9 mouse cellular contexts compared by ENCODE assay signal in genomic region chr7:29304463-29305262, GRCm38 (mm10). TPM values are rescaled to one million over a fixed set of nuclear protein-coding genes. Genes with fewer than 3 reads are reported as not detected.
DNase-seq lines count a peak whose midpoint lies in the region; ATAC-seq and TF ChIP-seq lines count a peak whose summit lies in the region.
"Had no signal": no experiment of that assay in that cellular context is flagged by ENCODE, and none has a peak within 500 bp of the region (broad histone marks: within the 10 kb centered on the region; RNA-seq: fewer than 3 reads in every experiment).

No protein-coding gene starts in this region.

- no peak for TF ChIP-seq EP300 in heart, adult 2 months (IDR thresholded peaks at IDR 0.05; ENCODE audit: insufficient read depth, low read depth, low read length)

- peaks cover 31% of the 10 kb centered on the region for H3K4me1 ChIP-seq in heart, embryonic 11.5 days (ENCODE audit: control insufficient read depth, insufficient read depth, low read length)
- peaks cover 1% of the 10 kb centered on the region for H3K4me1 ChIP-seq in heart, adult 2 months (ENCODE audit: control insufficient read depth, insufficient read depth, low read length)
- H3K4me1 ChIP-seq in limb, embryonic 10.5 days, result peaks cover 57% of the 10 kb centered on the region

- TF ChIP-seq CTCF in heart, adult 2 months (IDR thresholded peaks at IDR 0.05), result no peak

- WGBS in heart, embryonic 11.5 days (ENCODE audit: insufficient replicate concordance), result under 1% methylated on average over 48 of the region's 48 CpGs
- WGBS in heart, adult 2 months, result 2% methylated on average over 47 of the region's 48 CpGs
- under 1% methylated on average over 48 of the region's 48 CpGs for WGBS in limb, embryonic 10.5 days

- TF ChIP-seq POLR2A in heart, adult 2 months (IDR thresholded peaks at IDR 0.05; ENCODE audit: insufficient read depth, low read depth, low read length), result no peak

- peak overlapping the region; percentile 72 for H3K4me2 ChIP-seq in heart, embryonic 11.5 days

- 0 out of 2 replicates have a peak overlapping the region, but pooled peaks have one; percentile 3 for H3K9ac ChIP-seq in heart, embryonic 11.5 days (ENCODE audit: low read depth, low read length)
- no peak overlapping the region for H3K9ac ChIP-seq in heart, adult 2 months (ENCODE audit: low read depth, low read length)

- DNase-seq in heart, adult 2 months, result no peak
- peak; percentile 48 for DNase-seq in 3T3-L1 (ENCODE audit: low read depth, low spot score)
- peak; percentile 56 for DNase-seq in embryo, embryonic 9.5 days (ENCODE audit: extremely low spot score)
- peak; percentile 66 for DNase-seq in limb, embryonic 10.5 days (ENCODE audit: low spot score)
- peak; percentile 66 for DNase-seq in retina, embryonic 14.5 days (ENCODE audit: low spot score)
- DNase-seq in lung, postnatal 10 days, result no peak
- no peak for DNase-seq in left cerebral cortex, postnatal 14 days (ENCODE audit: low spot score in 2 of 2)

- intact Hi-C loops in heart, adult 2 months (cut with DNase I), result loop anchor here (5.0 kb wide), 2 partner anchors 218 to 322 kb away; partner anchors contain the start of genes Eif3k and Map4k1
- intact Hi-C loops in left cerebral cortex, postnatal 14 days (cut with DNase I), result loop anchor here (5.0 kb wide), 4 partner anchors 43 to 218 kb away; partner anchors contain the start of genes Ggn and Spred3

- no peaks in the 10 kb centered on the region; the same call in 1 of the 2 replicates for H3K9me3 ChIP-seq in heart, embryonic 11.5 days (replicated peaks; ENCODE audit: control insufficient read depth, low read length)
- no peaks in the 10 kb centered on the region for H3K9me3 ChIP-seq in limb, embryonic 10.5 days (replicated peaks)

- H3K79me2 ChIP-seq in heart, adult 2 months (replicated peaks; ENCODE audit: control insufficient read depth, insufficient read depth, low read length), result no peaks in the 10 kb centered on the region

- H3K4me3 ChIP-seq in heart, embryonic 11.5 days (ENCODE audit: low read depth, low read length), result peak overlapping the region; percentile 45
- no peak overlapping the region; the same call in 1 of the 2 replicates for H3K4me3 ChIP-seq in heart, adult 2 months
- H3K4me3 ChIP-seq in limb, embryonic 10.5 days, result peak overlapping the region; percentile 76

- H3K27ac ChIP-seq in heart, embryonic 11.5 days (ENCODE audit: low read depth, low read length), result no peak overlapping the region
- no peak overlapping the region for H3K27ac ChIP-seq in heart, adult 2 months
- peak overlapping the region; percentile 85 for H3K27ac ChIP-seq in limb, embryonic 10.5 days

- H3K36me3 ChIP-seq in heart, embryonic 11.5 days (ENCODE audit: control insufficient read depth, insufficient read depth, low read length), result no peaks in the 10 kb centered on the region
- no peaks in the 10 kb centered on the region for H3K36me3 ChIP-seq in heart, adult 2 months (ENCODE audit: control insufficient read depth, insufficient read depth, low read length)
- H3K36me3 ChIP-seq in limb, embryonic 10.5 days, result no peaks in the 10 kb centered on the region

- H3K27me3 ChIP-seq in heart, embryonic 11.5 days (ENCODE audit: control insufficient read depth, insufficient read depth, low read length), result peaks cover 59% of the 10 kb centered on the region
- H3K27me3 ChIP-seq in heart, adult 2 months (ENCODE audit: control insufficient read depth, insufficient read depth, low read length), result peaks cover 12% of the 10 kb centered on the region
- peaks cover 24% of the 10 kb centered on the region for H3K27me3 ChIP-seq in limb, embryonic 10.5 days (ENCODE audit: low read depth, poor library complexity, severe bottlenecking)

- ATAC-seq in heart, embryonic 11.5 days (replicated peaks; ENCODE audit: insufficient number of reproducible peaks, low FRiP score, low TSS enrichment), result no peak

RNA-seq across cellular contexts. Expression of gene Dpf1, which starts 0.9 kb away (rescaled TPM):
- polyA plus RNA-seq in heart, embryonic 11.5 days (2014; fragmentation: Nextera tagmentation; extraction: Ambion mirVana), result 2.9 and 3.3 TPM in 2 replicates
- under 1 TPM in 1 of 2 experiments, not detected in 1; 0.27 TPM for total RNA-seq in heart, adult 2 months (2021)
- polyA plus RNA-seq in heart, adult 2 months (2012; rRNA removed), result 0.21 and 0.38 TPM in 2 replicates
- polyA plus RNA-seq in limb, embryonic 10.5 days (2016; fragmentation: Nextera tagmentation; extraction: Ambion mirVana), result 24.0 and 32.9 TPM in 2 replicates
- total RNA-seq in left cerebral cortex, postnatal 14 days (2021), result 100 to 1,000 TPM in 1 of 2 experiments, 10 to 100 TPM in 1; 97.6 to 105 TPM

RNA-seq across cellular contexts. Expression of gene Ppp1r14a, which starts 15.6 kb away (rescaled TPM):
- polyA plus RNA-seq in heart, embryonic 11.5 days (2014; fragmentation: Nextera tagmentation; extraction: Ambion mirVana), result 9.4 and 10.3 TPM in 2 replicates
- total RNA-seq in heart, adult 2 months (2021), result 10 to 100 TPM in 1 of 2 experiments, 1 to 10 TPM in 1; 8.7 to 10.3 TPM
- polyA plus RNA-seq in heart, adult 2 months (2012; rRNA removed), result 16.3 and 18.4 TPM in 2 replicates
- 5.4 and 6.1 TPM in 2 replicates for polyA plus RNA-seq in limb, embryonic 10.5 days (2016; fragmentation: Nextera tagmentation; extraction: Ambion mirVana)
- 1 to 10 TPM; 6.6 to 8.0 TPM for total RNA-seq in left cerebral cortex, postnatal 14 days (2021)
- total RNA-seq: hematopoietic stem cell, adult 5-6 weeks had no signal

RNA-seq across cellular contexts. Expression of gene Spint2, which starts 23.0 kb away (rescaled TPM):
- 39.2 and 42.8 TPM in 2 replicates for polyA plus RNA-seq in heart, embryonic 11.5 days (2014; fragmentation: Nextera tagmentation; extraction: Ambion mirVana)
- total RNA-seq in heart, adult 2 months (2021), result 10 to 100 TPM; 39.4 to 46.4 TPM
- polyA plus RNA-seq in heart, adult 2 months (2012; rRNA removed), result 40.5 and 45.7 TPM in 2 replicates
- 58.8 and 71.8 TPM in 2 replicates for polyA plus RNA-seq in limb, embryonic 10.5 days (2016; fragmentation: Nextera tagmentation; extraction: Ambion mirVana)
- total RNA-seq in left cerebral cortex, postnatal 14 days (2021), result 10 to 100 TPM; 11.5 to 19.4 TPM

RNA-seq across cellular contexts. Expression of gene 2200002D01Rik, which starts 56.4 kb away (rescaled TPM):
- polyA plus RNA-seq in heart, embryonic 11.5 days (2014; fragmentation: Nextera tagmentation; extraction: Ambion mirVana), result 7.0 and 8.8 TPM in 2 replicates
- 1 to 10 TPM; 1.5 to 2.0 TPM for total RNA-seq in heart, adult 2 months (2021)
- polyA plus RNA-seq in heart, adult 2 months (2012; rRNA removed), result 0.98 and 1.00 TPM in 2 replicates
- polyA plus RNA-seq in limb, embryonic 10.5 days (2016; fragmentation: Nextera tagmentation; extraction: Ambion mirVana), result 2.6 and 3.4 TPM in 2 replicates
- not detected for total RNA-seq in left cerebral cortex, postnatal 14 days (2021)

Comparison
In these comparisons a context has a peak if more than half of its experiments do, and no peak if none do; other contexts are left out.
1. DNase-seq: peak in 3T3-L1 (single experiment), embryo, embryonic 9.5 days (single experiment), limb, embryonic 10.5 days (single experiment) and retina, embryonic 14.5 days (single experiment); none in heart, adult 2 months (0 of 2), lung, postnatal 10 days (single experiment) and left cerebral cortex, postnatal 14 days (0 of 2).